Mouse (Mus musculus): ENCODE measurements at regions not wholly inside any gene's neighbourhood (a gene's known extent, or its start where the extent isn't known, plus 50 kb on each side); places are given as distances from the start of the nearest gene placed in this dataset.

- TF ChIP-seq POLR2A (IDR thresholded peaks at IDR 0.05; ENCODE audit: insufficient read depth, low read length) (no peak), CTCF (IDR thresholded peaks at IDR 0.05; ENCODE audit: low read depth, low read length) (no peak), EP300 (IDR thresholded peaks at IDR 0.05; ENCODE audit: insufficient read depth, low read depth, low read length) (no peak)
Observed at GRCm38 (mm10) chr13:16669281-16669680, 657.6 kb downstream of the Inhba start.
